Mouse (Mus musculus) heart, postnatal 14 days (tissue): ENCODE data around the gene Ctnnal1. TPM values are rescaled to one million over a fixed set of nuclear protein-coding genes. Genes with fewer than 3 reads are reported as not detected.
A peak's percentile ranks its signal among the peaks of the same experiment; 100 is the strongest.

Source experiments
- DNase-seq, 2 experiments: peaks; one replicate each; pipeline ENCODE4 v3.0.0; 2021 to 2022
- intact Hi-C: fragments of 180-260 bp; cut with DNase I; formaldehyde crosslinking; loops from one replicate; pipeline ENCODE4 v1.15.1; 2025
- total RNA-seq, 2 experiments: library from RNA; stranded (reverse); gene quantifications; 2 replicates each; pipeline ENCODE4 v1.2.3; 2021

Gene Ctnnal1
- total RNA-seq, 2 experiments from 2014 or later, result 27.7 to 29.3 TPM

DNA sequence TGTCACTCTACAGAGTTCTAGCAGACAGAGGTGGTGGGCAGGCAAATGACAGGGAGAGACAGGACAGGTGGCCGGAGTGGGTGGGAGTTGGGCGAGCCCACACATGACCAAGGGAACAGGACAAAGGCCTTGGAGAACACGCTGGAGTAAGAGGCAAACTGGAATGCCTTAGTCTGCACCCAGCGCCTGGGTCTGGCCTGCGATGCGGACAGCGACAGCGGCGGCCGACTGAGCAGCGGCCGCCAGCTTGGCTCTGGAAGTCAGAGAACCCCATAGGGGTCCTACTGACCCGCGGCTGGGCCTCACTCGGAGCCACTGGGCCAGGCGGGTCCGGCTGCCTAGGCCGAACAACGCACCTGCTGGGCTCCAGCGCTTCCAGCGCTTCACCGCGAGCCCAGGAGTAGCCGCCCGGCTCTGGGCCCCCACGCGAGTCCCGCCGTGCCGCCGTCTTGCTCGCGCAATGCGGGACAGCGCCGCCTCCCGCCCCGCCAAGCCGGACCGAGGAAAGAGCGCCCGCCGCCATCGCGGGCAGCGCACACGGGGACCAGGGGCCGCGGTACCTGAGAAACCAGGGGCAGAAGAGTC lies 479 bp downstream of the Ctnnal1 start:
- DNase-seq, result peak; percentile 61 to 66
- intact Hi-C loops, result no loop called here

DNA sequence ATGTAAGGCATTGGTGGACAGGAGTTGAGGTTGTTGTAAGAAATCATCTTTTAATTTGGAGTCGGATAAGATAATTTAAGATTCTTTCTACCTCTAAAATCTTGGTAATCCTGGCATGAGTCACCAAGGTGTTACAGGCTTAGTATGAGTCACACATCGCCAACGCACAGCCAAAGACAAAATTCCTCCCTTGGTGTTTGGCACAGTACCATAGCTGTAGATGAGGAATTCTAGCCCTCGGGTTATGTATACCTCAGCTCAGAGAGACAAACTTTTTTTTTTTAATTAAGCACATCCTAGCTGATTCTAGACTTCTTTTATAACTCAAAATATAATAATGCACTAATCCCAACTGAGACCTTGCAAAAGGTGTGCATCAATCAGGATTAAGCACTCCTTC lies 972 bp downstream of the Ctnnal1 start:
- no peak for DNase-seq
- intact Hi-C loops, result no loop called here

DNA sequence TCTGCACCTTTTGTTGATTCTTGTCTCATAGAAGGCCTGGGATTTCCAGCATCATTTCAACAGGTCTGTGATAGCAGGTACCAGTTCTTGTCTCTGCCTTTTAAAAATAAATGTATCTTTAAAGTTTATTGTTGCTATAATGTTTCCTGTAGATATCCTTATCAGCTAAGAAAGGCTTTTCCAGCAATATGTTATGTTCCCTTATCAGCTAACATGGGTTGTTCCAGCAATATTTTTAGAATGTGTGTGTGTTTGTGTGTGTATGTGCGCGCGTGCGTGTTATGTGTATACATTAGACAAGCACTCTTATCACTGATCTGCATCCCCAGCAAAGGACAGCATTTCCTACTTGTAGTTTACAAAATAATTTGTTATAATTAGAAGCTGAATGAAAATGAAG lies 3.4 kb downstream of the Ctnnal1 start:
- no peak for DNase-seq
- intact Hi-C loops, result no loop called here

DNA sequence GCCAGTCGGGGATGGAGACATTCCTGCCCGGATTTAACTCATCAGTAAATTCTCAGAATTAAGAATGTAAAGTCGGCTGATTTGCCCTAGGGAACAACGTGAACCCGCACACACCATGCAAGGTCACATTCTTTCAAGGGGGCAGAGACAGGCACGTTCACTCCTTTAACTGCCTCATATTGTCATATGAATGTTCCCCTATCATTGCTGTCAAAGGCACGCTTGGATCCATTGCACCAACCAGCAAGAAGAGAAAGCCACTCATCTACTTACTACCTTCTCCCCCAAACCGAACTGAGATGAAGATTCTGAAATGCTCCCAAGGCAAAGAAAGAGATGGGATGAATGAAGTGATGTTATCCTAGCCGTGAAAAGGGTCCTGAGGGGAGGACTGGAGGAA lies 6.3 kb downstream of the Ctnnal1 start:
- DNase-seq, result no peak
- intact Hi-C loops, result no loop called here

DNA sequence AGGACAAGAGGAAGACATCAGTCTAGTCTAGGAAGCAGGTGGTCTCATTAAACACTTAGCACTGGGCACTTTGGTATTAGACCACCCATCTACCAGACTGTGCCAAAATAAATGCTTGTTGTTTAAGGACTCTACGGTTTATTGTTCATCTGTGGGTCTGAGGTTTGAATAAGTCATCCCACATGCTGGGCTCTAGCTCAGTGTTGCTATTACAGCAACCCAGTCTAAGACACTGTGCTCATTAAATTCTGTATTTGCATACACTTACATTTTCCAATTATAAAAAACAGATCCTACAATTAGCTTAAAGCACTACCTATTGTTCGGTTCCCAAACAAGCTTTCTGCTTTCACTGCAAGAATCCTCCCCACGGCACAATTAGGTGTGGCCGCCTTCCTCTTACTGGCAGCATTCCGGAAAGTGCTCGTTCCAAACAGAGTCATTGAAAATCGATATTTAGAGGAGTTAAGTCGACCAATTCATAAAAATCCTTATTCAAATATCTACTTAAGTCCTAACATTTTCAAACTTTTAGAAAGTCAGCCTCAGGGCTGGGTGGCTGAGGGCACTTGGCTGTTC lies 8.5 kb downstream of the Ctnnal1 start:
- no peak for DNase-seq
- intact Hi-C loops, result no loop called here

DNA sequence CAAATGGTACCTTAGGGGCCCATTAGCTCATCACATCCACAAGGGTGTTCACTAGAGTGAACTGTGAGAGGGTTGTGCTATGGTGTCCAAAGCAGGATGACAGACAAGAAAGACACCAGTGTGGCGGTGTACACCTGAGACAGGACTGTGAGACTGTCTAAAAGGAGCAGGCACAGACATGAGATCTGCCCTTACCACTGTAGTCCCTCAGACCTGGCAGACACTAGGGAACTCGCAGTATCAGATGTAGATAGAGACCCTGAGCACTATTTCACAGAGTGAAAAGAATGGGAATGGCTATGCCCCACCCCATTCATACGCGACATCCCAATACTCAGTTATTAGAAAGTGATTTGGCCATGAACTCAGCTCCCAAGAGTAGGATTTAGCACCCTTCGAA lies 9.1 kb downstream of the Ctnnal1 start:
- intact Hi-C loops, result no loop called here

DNA sequence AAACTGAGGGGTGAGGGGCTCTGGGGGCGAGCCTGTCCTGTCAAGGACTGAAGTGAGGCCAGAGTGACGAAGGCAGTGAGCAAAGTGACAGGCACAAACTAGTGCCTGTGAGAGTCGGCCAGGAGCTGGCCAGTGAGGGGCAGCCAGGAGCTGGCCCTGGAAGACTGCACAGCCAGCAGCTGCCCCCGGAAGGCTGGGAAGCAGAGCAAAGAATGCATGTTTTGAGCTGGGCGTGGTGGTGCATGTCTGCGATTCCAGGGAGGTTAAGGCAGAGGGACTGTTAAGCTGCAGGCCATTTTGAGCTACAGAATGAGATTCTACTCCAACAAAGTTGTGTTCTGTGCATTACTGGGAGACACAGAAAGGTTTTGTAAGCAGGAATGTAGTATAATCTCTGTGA lies 14.3 kb downstream of the Ctnnal1 start:
- DNase-seq, result peak; percentile 14 to 27

More for the DNA sequence above, 9.1 kb downstream of the Ctnnal1 start:
- no peak for DNase-seq

DNA sequence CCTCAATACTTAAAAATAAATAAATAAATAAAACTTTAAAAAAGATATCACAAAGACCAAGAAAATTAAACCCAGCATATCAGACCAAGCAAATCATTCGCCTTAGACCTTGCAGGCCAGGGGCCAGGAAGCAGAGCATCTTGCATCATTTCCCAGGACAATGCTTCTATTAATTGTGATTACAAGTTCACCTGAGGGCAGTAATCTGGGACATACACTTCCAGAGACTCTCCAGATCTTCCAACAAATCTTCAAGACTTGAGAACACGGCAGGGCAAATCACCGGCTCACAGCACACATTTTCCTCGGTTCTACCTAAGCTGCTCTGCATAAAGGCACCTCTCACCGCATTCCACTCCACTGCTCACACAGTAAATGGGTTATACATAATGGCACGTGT lies 16.9 kb downstream of the Ctnnal1 start:
- DNase-seq, result no peak
- intact Hi-C loops, result no loop called here

More for the DNA sequence above, 14.3 kb downstream of the Ctnnal1 start:
- intact Hi-C loops, result loop anchor here (5.0 kb wide), 1 partner anchor 47 kb away; no protein-coding TSS in a partner anchor

DNA sequence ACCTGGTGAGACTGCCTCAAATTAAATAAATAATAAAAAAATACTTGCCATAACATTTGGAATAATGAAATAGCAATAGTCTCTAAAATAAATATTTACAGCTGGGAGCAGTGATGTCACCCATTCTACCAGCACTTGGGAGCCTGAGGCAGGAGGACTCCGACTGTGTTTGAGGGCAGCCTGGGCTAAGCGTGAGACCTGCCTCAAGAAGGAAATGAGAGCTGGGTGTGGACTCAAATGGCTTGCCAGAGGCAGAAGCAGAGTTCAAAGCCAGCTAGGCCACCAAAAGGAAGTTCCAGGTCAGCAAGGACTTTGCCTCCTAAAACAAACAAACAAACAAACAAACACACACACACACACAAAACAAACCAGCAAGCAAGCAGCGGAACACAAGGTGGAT lies 17.6 kb downstream of the Ctnnal1 start:
- intact Hi-C loops, result no loop called here

DNA sequence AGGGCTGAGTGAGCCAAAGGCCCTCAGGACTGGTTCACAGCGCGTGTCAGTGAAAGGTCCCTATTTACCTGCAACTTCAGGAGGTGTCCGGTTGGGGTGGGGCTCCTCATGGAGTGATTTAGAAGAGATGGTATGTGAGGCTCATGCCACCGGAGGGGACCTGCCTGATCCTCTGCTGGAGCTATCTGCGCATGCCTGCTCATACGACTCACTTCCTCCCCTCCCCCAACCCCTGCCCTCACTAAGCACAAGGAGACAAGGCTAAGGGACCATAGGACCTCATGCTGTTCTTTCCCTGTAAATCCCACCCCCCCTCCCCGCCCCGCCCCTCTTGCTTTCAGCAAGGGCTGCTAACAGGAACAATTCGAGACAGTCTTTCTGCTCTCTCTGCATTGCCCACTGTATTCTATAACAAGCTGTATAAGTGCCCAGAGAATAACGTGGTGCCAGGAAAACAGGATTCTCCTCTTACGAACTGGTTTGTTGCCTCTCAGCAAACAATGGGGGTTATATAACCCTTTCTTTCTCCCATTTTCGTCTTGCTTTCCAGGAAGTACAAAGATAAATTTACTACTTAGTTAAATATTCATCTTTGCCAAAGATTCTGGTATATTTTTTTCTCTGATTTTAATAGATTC lies 19.0 kb downstream of the Ctnnal1 start:
- DNase-seq, result no peak
- intact Hi-C loops, result no loop called here

More for the DNA sequence above, 17.6 kb downstream of the Ctnnal1 start:
- DNase-seq, result no peak

DNA sequence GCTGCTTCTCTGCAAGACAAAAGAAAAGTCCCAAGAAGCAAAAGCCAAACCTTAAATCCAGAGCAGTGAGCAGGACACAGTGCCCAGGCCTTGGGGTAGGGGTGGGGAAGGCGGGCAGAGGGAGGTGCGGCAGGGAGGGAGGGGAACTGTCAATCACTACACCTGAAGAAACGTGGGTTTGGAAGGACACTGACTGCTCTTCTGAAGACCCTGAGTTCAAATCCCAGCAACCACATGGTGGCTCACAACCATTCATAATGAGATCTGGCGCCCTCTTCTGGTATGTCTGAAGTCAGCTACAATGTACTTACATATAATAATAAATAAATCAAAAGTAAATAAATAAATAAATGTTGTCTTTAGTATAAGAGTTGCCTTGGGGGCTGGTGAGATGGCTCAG lies 20.1 kb downstream of the Ctnnal1 start:
- DNase-seq, result no peak
- intact Hi-C loops, result no loop called here

DNA sequence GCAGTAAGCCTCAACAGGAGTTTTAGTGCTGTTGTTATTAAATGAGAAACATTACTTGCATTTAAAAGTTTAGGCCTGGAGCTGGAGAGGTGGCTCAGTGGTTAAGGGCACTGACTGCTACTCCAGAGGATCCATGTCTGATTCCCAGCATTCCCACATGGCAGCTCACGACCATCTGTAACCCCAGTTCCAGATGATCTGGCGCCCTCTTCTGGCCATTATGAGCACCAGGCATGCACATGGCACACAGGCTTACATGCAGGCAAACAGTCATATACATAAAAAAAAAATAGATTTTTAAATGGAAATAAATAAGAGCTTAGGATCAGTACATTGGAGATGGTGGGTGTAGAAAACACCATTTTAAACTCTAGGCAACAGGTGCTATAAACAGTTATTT lies 21.0 kb downstream of the Ctnnal1 start:
- no peak for DNase-seq
- intact Hi-C loops, result no loop called here

DNA sequence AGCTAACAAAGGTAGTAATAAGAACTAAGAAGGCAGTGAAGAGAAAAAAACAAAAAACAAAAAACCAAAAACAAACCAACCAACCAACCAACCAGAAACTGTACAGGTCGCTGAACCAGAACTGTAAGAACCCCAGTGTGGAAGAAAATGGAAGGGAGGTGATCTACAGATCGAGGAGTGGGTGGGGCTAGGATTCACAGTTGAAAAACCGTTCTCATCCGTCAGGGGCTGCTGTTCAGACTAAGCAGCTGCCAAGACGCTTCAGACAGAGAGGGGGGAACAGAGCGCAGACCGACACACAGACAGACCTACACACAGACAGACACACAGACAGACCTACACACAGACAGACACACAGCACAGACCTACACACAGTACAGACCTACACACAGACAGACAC lies 22.5 kb downstream of the Ctnnal1 start:
- intact Hi-C loops, result no loop called here

DNA sequence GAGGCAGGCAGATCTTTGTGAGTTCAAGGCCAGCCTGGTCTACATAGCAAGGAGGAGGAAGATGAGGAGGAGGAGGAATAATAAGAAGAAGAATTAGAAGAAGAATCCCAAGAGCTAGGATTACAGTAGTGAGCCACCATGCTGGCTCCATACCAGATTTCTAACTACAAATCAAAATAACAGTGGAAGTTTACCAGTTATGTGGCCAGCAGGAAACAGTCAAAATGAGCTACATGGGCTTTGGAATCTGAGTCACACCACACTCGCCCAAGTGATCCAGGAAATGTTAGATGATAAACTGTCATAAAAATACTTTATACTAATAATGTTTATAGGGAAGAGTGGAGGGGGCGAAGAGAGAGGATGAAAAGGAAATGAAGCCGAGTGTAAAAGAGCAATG lies 24.7 kb downstream of the Ctnnal1 start:
- no peak for DNase-seq
- intact Hi-C loops, result no loop called here

More for the DNA sequence above, 22.5 kb downstream of the Ctnnal1 start:
- no peak for DNase-seq

DNA sequence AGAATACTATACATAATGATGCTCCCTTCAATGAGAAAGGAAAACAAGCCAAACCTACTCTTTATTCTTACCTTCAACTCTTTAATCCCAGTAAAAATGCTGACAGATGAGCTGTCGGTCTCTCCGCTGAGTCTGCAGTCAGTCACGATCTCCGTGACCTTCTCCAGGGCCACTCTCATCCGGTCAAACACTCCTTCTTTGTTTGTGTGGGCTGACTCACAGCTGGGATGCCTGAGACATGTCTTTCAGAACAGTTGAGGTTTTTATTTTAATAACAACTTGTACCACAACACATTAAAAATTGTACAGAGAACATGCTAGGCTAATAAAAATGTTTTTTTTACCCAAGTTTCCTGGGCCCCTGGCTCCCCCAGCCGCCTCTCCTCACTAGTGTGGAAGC lies 27.3 kb downstream of the Ctnnal1 start:
- intact Hi-C loops, result no loop called here
- DNase-seq, result no peak

DNA sequence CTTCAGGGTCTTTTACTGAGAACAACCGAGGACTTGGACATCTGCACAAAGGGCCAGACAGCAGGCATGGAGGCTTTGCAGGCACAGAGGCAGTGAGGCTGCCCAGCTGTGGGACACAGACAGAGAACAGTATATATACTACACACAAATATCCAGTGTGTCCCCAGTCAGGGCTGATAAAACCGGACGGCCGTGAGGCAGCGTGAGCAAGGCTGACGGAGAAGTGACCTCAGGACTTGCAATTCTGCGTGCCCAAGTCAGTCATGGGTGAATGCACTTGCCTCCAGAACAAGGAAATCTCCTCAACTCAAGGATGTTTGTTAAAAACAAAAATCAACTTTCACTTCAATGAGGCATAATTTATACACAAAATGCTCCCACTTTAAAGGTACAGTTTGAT lies 33.0 kb downstream of the Ctnnal1 start:
- DNase-seq, result no peak
- intact Hi-C loops, result no loop called here

DNA sequence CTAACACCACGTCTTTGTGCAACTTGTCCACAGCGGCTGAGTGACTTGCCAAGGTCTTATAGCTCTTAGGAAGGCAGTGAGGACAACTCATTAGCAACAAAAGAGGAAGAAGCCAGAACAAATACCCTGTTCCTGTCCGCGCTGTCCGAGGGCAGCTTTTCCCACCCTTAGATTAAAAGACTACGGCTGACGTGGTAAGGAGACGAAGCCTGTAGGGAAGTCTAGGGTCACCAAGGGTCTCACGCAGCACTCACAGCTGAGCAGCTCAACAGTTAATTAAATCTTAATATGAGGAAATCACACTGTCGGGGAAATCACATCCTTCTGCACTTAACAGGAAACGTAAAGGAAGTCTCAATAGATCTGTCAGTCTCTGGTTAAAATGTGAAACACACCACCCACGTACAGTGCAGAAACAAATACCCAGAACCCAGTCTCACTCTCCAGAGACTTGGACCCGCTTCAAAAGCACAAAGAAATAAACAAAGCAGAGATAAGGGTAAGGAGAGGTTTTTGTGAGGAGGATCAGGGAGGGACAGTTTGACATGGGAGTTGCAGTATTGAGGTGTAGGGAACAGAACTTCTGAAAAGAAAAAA lies 33.9 kb downstream of the Ctnnal1 start:
- DNase-seq, result no peak
- intact Hi-C loops, result no loop called here

DNA sequence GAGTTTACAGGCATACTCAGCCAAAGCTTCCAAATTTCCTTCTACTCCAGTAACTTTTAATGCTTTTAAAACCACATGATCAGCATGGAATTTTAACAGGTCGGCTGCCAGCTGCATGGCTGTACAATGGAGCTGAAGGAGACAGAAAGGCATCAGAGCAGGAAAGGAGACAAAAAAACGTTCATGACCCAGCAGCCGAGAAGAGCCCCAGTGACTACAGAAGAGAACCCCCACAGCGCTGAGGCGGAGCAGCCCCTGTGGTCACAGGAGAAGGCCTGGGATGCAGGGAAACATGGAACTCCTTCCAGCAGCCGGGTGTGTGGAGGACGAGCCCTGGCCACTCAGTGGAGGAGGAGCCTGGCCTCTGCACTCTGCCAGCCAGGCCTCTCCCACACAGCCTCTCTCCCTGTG lies 35.5 kb downstream of the Ctnnal1 start:
- DNase-seq, result peak; percentile 31 to 37
- intact Hi-C loops, result no loop called here

DNA sequence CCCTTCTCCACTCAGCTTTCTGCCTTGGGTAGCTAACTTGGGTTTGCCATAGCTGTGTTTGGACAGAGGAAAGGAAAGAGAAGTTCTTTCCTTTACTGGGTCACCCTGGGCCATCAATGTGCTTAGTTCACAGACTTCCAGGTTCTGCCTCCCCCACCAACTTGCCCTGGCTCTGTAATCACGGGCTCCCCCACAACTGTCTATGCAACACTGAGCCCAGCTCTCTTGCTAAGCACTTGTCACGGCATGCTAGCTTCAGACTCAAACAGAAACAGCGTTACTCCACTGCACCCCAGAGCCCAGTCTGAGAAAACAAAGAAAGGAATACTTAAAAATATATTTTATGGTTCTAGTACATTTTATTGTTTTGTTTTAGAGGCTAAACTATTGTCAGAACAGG lies 36.1 kb downstream of the Ctnnal1 start:
- intact Hi-C loops, result no loop called here
- DNase-seq, result no peak

DNA sequence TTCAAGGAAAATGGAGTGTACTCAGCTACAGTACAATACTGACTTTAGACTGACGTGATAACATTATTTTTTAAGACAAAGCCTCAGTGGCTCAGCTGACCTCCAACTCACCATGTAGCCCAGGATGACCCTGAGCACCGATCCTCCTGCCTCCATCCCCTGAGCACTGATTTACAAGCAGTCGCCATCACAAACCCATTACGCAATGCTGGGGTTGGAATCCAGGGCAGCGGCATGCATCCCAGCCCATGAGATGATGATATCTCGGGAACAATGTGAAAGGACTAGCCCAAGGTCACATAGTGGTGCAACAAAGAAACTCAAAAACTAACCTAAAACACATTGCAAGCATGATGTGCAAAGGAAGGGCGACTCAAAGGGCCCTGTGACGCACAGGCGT lies 40.8 kb downstream of the Ctnnal1 start:
- intact Hi-C loops, result no loop called here
- no peak for DNase-seq

DNA sequence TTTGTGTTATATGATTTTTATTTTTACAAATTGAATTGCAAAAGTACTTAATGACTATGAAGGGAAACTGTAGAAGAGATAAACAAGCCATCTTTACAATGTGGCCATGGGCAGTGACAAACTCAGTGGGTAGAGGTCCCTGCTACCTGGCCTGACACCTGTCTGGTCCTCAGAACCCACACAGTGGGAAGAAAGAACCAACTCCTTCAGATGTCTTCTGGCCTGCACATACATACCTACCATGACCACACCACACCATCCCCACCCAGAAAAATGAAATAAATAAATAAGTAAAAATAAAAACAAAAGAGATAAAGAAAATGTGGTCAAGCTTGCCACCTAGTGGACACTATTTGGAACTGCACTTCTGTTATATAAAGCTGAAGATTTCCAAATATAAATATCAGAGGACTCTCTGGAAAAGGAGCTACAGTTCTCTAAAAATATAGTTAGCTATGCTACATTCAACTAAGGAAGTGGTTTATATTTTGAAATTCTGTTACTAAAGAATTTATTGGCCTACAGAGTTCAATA lies 44.9 kb downstream of the Ctnnal1 start:
- intact Hi-C loops, result no loop called here
- peak in 1 of 2 experiments; percentile 10 for DNase-seq

DNA sequence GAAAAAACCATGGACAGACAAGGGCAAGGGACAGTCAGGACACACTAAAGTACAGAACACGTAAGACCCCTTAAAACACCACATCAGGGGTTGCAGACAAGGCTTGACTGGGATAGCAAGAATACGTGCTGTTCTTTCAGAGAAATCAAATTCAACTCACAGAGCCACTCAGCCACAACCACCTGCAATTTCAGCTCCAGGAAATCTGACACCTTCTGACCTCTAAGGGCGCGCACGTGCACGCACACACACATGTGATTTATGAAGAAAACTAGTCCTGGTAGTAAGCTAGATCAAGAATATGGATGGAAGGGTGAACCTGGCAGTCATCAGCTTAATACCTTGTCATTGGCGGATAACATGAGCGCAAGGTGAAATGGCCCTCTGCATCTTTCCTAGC lies 49.9 kb downstream of the Ctnnal1 start:
- intact Hi-C loops, result no loop called here

More for the DNA sequence above, 49.9 kb downstream of the Ctnnal1 start:
- no peak for DNase-seq
